Comparison of ENCODE assay signal across 8 mouse cellular contexts in the genomic region with DNA sequence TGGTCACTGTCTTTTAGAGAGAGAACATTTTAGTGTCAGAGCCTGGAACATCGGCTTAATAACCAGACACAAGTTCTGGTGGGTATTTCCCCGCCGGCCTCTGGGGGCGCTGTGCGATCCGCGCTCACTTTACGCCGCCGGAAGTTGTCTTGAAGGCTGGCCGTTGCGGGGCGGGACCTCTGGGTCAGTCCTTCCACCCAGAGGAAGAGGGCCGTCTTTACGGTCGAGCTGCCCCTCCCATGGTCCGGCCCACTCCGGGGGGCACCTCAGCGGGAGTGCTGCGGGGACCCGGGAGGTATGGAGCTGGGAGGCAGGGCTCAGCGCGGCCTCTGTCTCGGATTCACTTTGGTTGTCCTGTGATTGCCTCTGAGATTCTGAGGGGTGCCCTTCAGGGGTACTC. TPM values are rescaled to one million over a fixed set of nuclear protein-coding genes. Genes with fewer than 3 reads are reported as not detected.
DNase-seq lines count a peak whose midpoint lies in the region; ATAC-seq lines count a peak whose summit lies in the region.

No protein-coding gene starts in this region.

- peaks cover 44% of the 10 kb centered on the region for H3K4me1 ChIP-seq in heart, embryonic 13.5 days
- H3K4me1 ChIP-seq in liver, embryonic 13.5 days (replicated peaks) = peaks cover 73% of the 10 kb centered on the region
- peaks cover 16% of the 10 kb centered on the region for H3K4me1 ChIP-seq in stomach, embryonic 16.5 days (ENCODE audit: control insufficient read depth, insufficient read depth, low read length)

- H3K4me3 ChIP-seq in heart, embryonic 13.5 days = peak overlapping the region; percentile 79
- peak overlapping the region; percentile 82 for H3K4me3 ChIP-seq in liver, embryonic 13.5 days (replicated peaks)
- H3K4me3 ChIP-seq in stomach, embryonic 16.5 days (replicated peaks; ENCODE audit: low read length) = peak overlapping the region; percentile 75

- H3K36me3 ChIP-seq in heart, embryonic 13.5 days = peaks cover 31% of the 10 kb centered on the region
- peaks cover 24% of the 10 kb centered on the region for H3K36me3 ChIP-seq in liver, embryonic 13.5 days
- H3K36me3 ChIP-seq in stomach, embryonic 16.5 days (ENCODE audit: control insufficient read depth, insufficient read depth, low read length) = peaks cover 5% of the 10 kb centered on the region; the same call in 1 of the 2 replicates

- H3K4me2 ChIP-seq in heart, embryonic 13.5 days = peak overlapping the region; percentile 78
- H3K4me2 ChIP-seq in liver, embryonic 13.5 days = peak overlapping the region; percentile 79
- peak overlapping the region; percentile 56 for H3K4me2 ChIP-seq in stomach, embryonic 16.5 days (ENCODE audit: low read depth, low read length)

- H3K27ac ChIP-seq in heart, embryonic 13.5 days (replicated peaks) = peak overlapping the region; percentile 88
- H3K27ac ChIP-seq in liver, embryonic 13.5 days = peak overlapping the region; percentile 77
- peak overlapping the region; percentile 93 for H3K27ac ChIP-seq in stomach, embryonic 16.5 days (ENCODE audit: low read length)

- no peaks in the 10 kb centered on the region for H3K27me3 ChIP-seq in heart, embryonic 13.5 days (replicated peaks)
- H3K27me3 ChIP-seq in liver, embryonic 13.5 days = no peaks in the 10 kb centered on the region
- no peaks in the 10 kb centered on the region for H3K27me3 ChIP-seq in stomach, embryonic 16.5 days (ENCODE audit: control insufficient read depth, insufficient read depth, low read length)

- WGBS in heart, embryonic 13.5 days = under 1% methylated on average over 24 of the region's 24 CpGs
- 0% methylated on average over 24 of the region's 24 CpGs for WGBS in liver, embryonic 13.5 days (ENCODE audit: insufficient replicate concordance)
- under 1% methylated on average over 24 of the region's 24 CpGs for WGBS in stomach, embryonic 16.5 days

- peak overlapping the region; percentile 91 for H3K9ac ChIP-seq in heart, embryonic 13.5 days
- peak overlapping the region; percentile 85 for H3K9ac ChIP-seq in liver, embryonic 13.5 days
- peak overlapping the region; percentile 88 for H3K9ac ChIP-seq in stomach, embryonic 16.5 days (ENCODE audit: low read length)

- ATAC-seq in erythroid progenitor cell, adult 5-6 weeks (replicated peaks; ENCODE audit: low FRiP score, poor library complexity, severe bottlenecking) = peak; percentile 83
- ATAC-seq in heart, embryonic 13.5 days (ENCODE audit: extremely low read depth, insufficient number of reproducible peaks, low FRiP score, low TSS enrichment) = peak; percentile 77
- ATAC-seq in liver, embryonic 13.5 days (ENCODE audit: low read depth) = peak; percentile 80
- ATAC-seq in stomach, embryonic 16.5 days (ENCODE audit: insufficient read depth, low FRiP score) = peak; percentile 88

- H3K9me3 ChIP-seq in heart, embryonic 13.5 days = no peaks in the 10 kb centered on the region
- H3K9me3 ChIP-seq in liver, embryonic 13.5 days (replicated peaks) = no peaks in the 10 kb centered on the region
- no peaks in the 10 kb centered on the region for H3K9me3 ChIP-seq in stomach, embryonic 16.5 days (replicated peaks; ENCODE audit: control insufficient read depth, low read length)

- peak; percentile 93 for DNase-seq in CD4-positive helper T cell, adult 2 months (ENCODE audit: low read depth, low spot score)
- peak; percentile 86 for DNase-seq in brain, embryonic 18.5 days (ENCODE audit: low read depth, low spot score)
- peak; percentile 97 for DNase-seq in kidney, postnatal 14 days
- DNase-seq in liver, embryonic 13.5 days = peak; percentile 93
- DNase-seq in neural tube, embryonic 10.5 days (ENCODE audit: extremely low spot score, low spot score) = peak; percentile 96

RNA-seq across cellular contexts. Expression of a gene that starts 2.7 kb away (rescaled TPM):
- 79.3 and 93.5 TPM in 2 replicates for total RNA-seq in erythroid progenitor cell, adult 5-6 weeks (2015; ENCODE audit: low replicate concordance)
- 103 and 106 TPM in 2 replicates for total RNA-seq in erythroid progenitor cell, adult 5-6 weeks (2017; ENCODE audit: low replicate concordance)
- polyA plus RNA-seq in heart, embryonic 13.5 days (2015; fragmentation: Nextera tagmentation; extraction: Ambion mirVana) = 172 and 191 TPM in 2 replicates
- polyA plus RNA-seq in liver, embryonic 13.5 days (2015; fragmentation: Nextera tagmentation; extraction: Ambion mirVana) = 70.7 and 86.2 TPM in 2 replicates
- 209 and 214 TPM in 2 replicates for polyA plus RNA-seq in stomach, embryonic 16.5 days (2015; fragmentation: Nextera tagmentation; extraction: Ambion mirVana)

RNA-seq across cellular contexts. Expression of a gene that starts 3.7 kb away (rescaled TPM):
- total RNA-seq in erythroid progenitor cell, adult 5-6 weeks (2015; ENCODE audit: low replicate concordance) = 17.2 and 18.0 TPM in 2 replicates
- 5.8 and 9.4 TPM in 2 replicates for total RNA-seq in erythroid progenitor cell, adult 5-6 weeks (2017; ENCODE audit: low replicate concordance)
- polyA plus RNA-seq in heart, embryonic 13.5 days (2015; fragmentation: Nextera tagmentation; extraction: Ambion mirVana) = 67.0 and 67.3 TPM in 2 replicates
- 19.9 and 20.9 TPM in 2 replicates for polyA plus RNA-seq in liver, embryonic 13.5 days (2015; fragmentation: Nextera tagmentation; extraction: Ambion mirVana)
- 60.7 and 67.1 TPM in 2 replicates for polyA plus RNA-seq in stomach, embryonic 16.5 days (2015; fragmentation: Nextera tagmentation; extraction: Ambion mirVana)

RNA-seq across cellular contexts. Expression of a gene that starts 48.0 kb away (rescaled TPM):
- total RNA-seq in erythroid progenitor cell, adult 5-6 weeks (2015; ENCODE audit: low replicate concordance) = 3.6 and 23.1 TPM in 2 replicates
- 14.1 and 14.4 TPM in 2 replicates for total RNA-seq in erythroid progenitor cell, adult 5-6 weeks (2017; ENCODE audit: low replicate concordance)
- polyA plus RNA-seq in heart, embryonic 13.5 days (2015; fragmentation: Nextera tagmentation; extraction: Ambion mirVana) = 18.1 and 20.2 TPM in 2 replicates
- polyA plus RNA-seq in liver, embryonic 13.5 days (2015; fragmentation: Nextera tagmentation; extraction: Ambion mirVana) = 13.2 and 14.1 TPM in 2 replicates
- 38.9 and 40.6 TPM in 2 replicates for polyA plus RNA-seq in stomach, embryonic 16.5 days (2015; fragmentation: Nextera tagmentation; extraction: Ambion mirVana)

Comparison
In these comparisons a context has a peak if more than half of its experiments do, and no peak if none do; other contexts are left out.
1. Peak in every context shown above with its lines: DNase-seq, ATAC-seq, H3K4me3 ChIP-seq and H3K27ac ChIP-seq.